In the genomic region with DNA sequence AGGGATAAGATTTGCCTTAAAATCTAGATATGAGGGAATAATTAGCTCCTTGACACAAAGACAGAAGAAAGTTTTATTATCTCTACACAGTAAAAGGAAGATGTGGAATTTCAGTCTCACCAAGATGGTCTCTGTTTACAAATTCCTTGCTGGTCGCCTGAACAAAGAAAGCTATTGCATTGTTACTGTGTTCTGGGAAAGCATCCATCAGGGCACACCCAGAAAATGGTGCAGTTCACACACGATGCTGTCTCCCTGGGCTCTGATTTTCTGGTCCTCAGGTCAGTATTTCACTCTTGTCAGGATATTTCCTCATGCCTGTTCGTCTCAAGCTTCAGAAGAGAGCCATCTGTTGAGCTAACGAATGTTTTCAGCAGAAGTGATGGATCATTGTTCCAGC, we compare ENCODE assay signal across 21 mouse cellular contexts.
"Had no signal": no experiment of that assay in that cellular context is flagged by ENCODE, and none has a peak within 500 bp of the region (broad histone marks: within the 10 kb centered on the region; RNA-seq: fewer than 3 reads in every experiment).

No protein-coding gene starts in this region.

- H3K36me3 ChIP-seq: limb, embryonic 10.5 days; limb, embryonic 13.5 days; liver, embryonic 12.5 days; liver, embryonic 15.5 days; lung, embryonic 15.5 days; midbrain, embryonic 10.5 days; midbrain, embryonic 13.5 days; neural tube, embryonic 13.5 days had no signal

- H3K4me3 ChIP-seq: limb, embryonic 10.5 days; limb, embryonic 13.5 days; liver, embryonic 12.5 days; liver, embryonic 15.5 days; lung, embryonic 15.5 days; megakaryocyte, embryonic 14.5 days; midbrain, embryonic 10.5 days; midbrain, embryonic 13.5 days; myocyte; neural tube, embryonic 13.5 days had no signal

- DNase-seq: kidney, adult 2 months; kidney, postnatal 14 days; kidney, postnatal 4 days; layer of hippocampus, adult 9-11 months; liver; thymus, adult 2 months; thymus, postnatal 14 days; thymus, postnatal 4 days had no signal

- H3K9ac ChIP-seq: limb, embryonic 13.5 days; liver, embryonic 12.5 days; liver, embryonic 15.5 days; lung, embryonic 15.5 days; midbrain, embryonic 13.5 days; neural tube, embryonic 13.5 days had no signal

- H3K27ac ChIP-seq: limb, embryonic 10.5 days; limb, embryonic 13.5 days; liver, embryonic 12.5 days; liver, embryonic 15.5 days; lung, embryonic 15.5 days; midbrain, embryonic 10.5 days; midbrain, embryonic 13.5 days; neural tube, embryonic 13.5 days; stomach, postnatal 0 days had no signal

- H3K27me3 ChIP-seq: limb, embryonic 13.5 days; liver, embryonic 12.5 days; liver, embryonic 15.5 days; lung, embryonic 15.5 days; midbrain, embryonic 13.5 days; neural tube, embryonic 13.5 days had no signal

- H3K9me3 ChIP-seq: limb, embryonic 10.5 days; limb, embryonic 13.5 days; liver, embryonic 12.5 days; liver, embryonic 15.5 days; lung, embryonic 15.5 days; midbrain, embryonic 10.5 days; midbrain, embryonic 13.5 days; neural tube, embryonic 13.5 days had no signal

- ATAC-seq: intestine, postnatal 0 days; liver, embryonic 12.5 days; midbrain, embryonic 13.5 days; midbrain, embryonic 16.5 days had no signal

- H3K4me1 ChIP-seq: liver, embryonic 12.5 days; liver, embryonic 15.5 days; lung, embryonic 15.5 days had no signal

- H3K4me2 ChIP-seq: limb, embryonic 13.5 days; liver, embryonic 12.5 days; liver, embryonic 15.5 days; lung, embryonic 15.5 days; midbrain, embryonic 13.5 days; neural tube, embryonic 13.5 days had no signal
